Mouse (Mus musculus): ENCODE results near the gene Clec16a.

DNA sequence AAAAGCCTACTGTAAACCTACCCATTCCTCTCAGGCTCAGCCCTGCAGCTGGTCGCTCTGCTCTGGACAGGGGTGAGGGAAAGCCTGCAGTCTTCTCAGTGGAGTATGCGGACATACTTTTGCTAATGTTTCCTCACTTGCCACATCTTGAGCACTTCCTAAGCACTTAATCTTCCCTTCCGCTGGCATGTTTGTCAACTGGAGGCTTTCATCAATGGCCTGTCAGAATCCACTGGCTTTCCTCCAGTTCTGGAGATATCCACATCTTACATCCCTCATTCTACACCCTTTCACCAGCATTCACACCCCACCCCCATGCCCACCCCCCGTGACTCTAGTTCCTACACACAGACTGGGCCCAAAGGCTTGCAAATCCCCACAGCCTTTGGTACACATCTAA lies 182.5 kb downstream of the Clec16a start:
- TF ChIP-seq CTCF (conservative IDR thresholded peaks at IDR 0.05; ENCODE audit: low read length) (no peak), POU5F1 (IDR thresholded peaks at IDR 0.05; ENCODE audit: borderline replicate concordance, low read length) (no peak)

Measured in E14TG2a.4 (cell line).